ENCODE assay signal across 10 mouse cellular contexts in genomic region chr2:152450241-152450640, GRCm38 (mm10). TPM values are rescaled to one million over a fixed set of nuclear protein-coding genes. Genes with fewer than 3 reads are reported as not detected.
DNase-seq lines count a peak whose midpoint lies in the region; ATAC-seq and TF ChIP-seq lines count a peak whose summit lies in the region.
"Had no signal": no experiment of that assay in that cellular context is flagged by ENCODE, and none has a peak within 500 bp of the region (broad histone marks: within the 10 kb centered on the region; RNA-seq: fewer than 3 reads in every experiment).

No protein-coding gene starts in this region.

- no peaks in the 10 kb centered on the region for H3K36me3 ChIP-seq in heart, embryonic 10.5 days
- H3K36me3 ChIP-seq in C2C12 (ENCODE audit: control insufficient read depth, insufficient read depth) = no peaks in the 10 kb centered on the region
- no peaks in the 10 kb centered on the region for H3K36me3 ChIP-seq in stomach, postnatal 0 days (ENCODE audit: control insufficient read depth, insufficient read depth, low read length)
- H3K36me3 ChIP-seq: liver, embryonic 13.5 days had no signal

- H3K4me1 ChIP-seq in heart, embryonic 10.5 days = peaks cover 21% of the 10 kb centered on the region
- no peaks in the 10 kb centered on the region for H3K4me1 ChIP-seq in stomach, postnatal 0 days (replicated peaks; ENCODE audit: control insufficient read depth, insufficient read depth)

- no peaks in the 10 kb centered on the region for H3K9me3 ChIP-seq in heart, embryonic 10.5 days
- no peaks in the 10 kb centered on the region for H3K9me3 ChIP-seq in stomach, postnatal 0 days (ENCODE audit: control insufficient read depth, low read length)
- H3K9me3 ChIP-seq: liver, embryonic 13.5 days had no signal

- H3K27me3 ChIP-seq in heart, embryonic 10.5 days (ENCODE audit: insufficient read depth, poor library complexity, severe bottlenecking) = 0 out of 2 replicates have a peak, but pooled peaks cover 9% of the 10 kb centered on the region
- peaks cover 6% of the 10 kb centered on the region for H3K27me3 ChIP-seq in C2C12 (ENCODE audit: control insufficient read depth, insufficient read depth, insufficient read length)
- no peaks in the 10 kb centered on the region for H3K27me3 ChIP-seq in stomach, postnatal 0 days (ENCODE audit: control insufficient read depth, insufficient read depth, low read length)

- no peak overlapping the region for H3K4me3 ChIP-seq in heart, embryonic 10.5 days
- no peak overlapping the region for H3K4me3 ChIP-seq in C2C12 (ENCODE audit: insufficient read depth, poor library complexity, severe bottlenecking)
- no peak overlapping the region for H3K4me3 ChIP-seq in stomach, postnatal 0 days (ENCODE audit: low read depth, low read length)
- H3K4me3 ChIP-seq: liver, embryonic 13.5 days had no signal

- no peak overlapping the region for H3K4me2 ChIP-seq in stomach, postnatal 0 days (replicated peaks; ENCODE audit: low read depth)
- H3K4me2 ChIP-seq: liver, embryonic 13.5 days had no signal

- peak; percentile 51 to 74 for DNase-seq in heart, postnatal 14 days
- no peak for DNase-seq in heart, embryonic 10.5 days (ENCODE audit: low spot score)
- DNase-seq in adrenal gland, adult 2 months = peak; percentile 47
- peak; percentile 65 for DNase-seq in embryo, embryonic 11 days
- peak; percentile 73 for DNase-seq in layer of hippocampus, adult 11-12 months (ENCODE audit: low spot score)
- peak; percentile 18 for DNase-seq in lung, postnatal 25 days (ENCODE audit: low spot score)
- DNase-seq in stomach, postnatal 0 days (ENCODE audit: low spot score) = peak; percentile 72
- DNase-seq: liver, embryonic 13.5 days had no signal

- no peak for ATAC-seq in stomach, postnatal 0 days (ENCODE audit: low FRiP score, low TSS enrichment)

- 6% methylated on average over 5 of the region's 5 CpGs for WGBS in heart, embryonic 10.5 days
- WGBS in stomach, postnatal 0 days = 4% methylated on average over 5 of the region's 5 CpGs

- intact Hi-C loops in heart, postnatal 14 days (cut with DNase I) = loop anchor here (5.0 to 10.0 kb wide), 2 partner anchors 92 to 215 kb away; partner anchors contain the start of genes Defb29 and H13

- H3K9ac ChIP-seq in stomach, postnatal 0 days (ENCODE audit: low read length) = no peak overlapping the region
- H3K9ac ChIP-seq: liver, embryonic 13.5 days had no signal

- no peaks in the 10 kb centered on the region for H3K79me3 ChIP-seq in C2C12 (ENCODE audit: low read depth)

- H3K79me2 ChIP-seq in C2C12 (ENCODE audit: control insufficient read depth, insufficient read depth) = no peaks in the 10 kb centered on the region

- no peak overlapping the region for H3K27ac ChIP-seq in heart, embryonic 10.5 days
- H3K27ac ChIP-seq in stomach, postnatal 0 days (replicated peaks) = no peak overlapping the region
- H3K27ac ChIP-seq: liver, embryonic 13.5 days had no signal

- peak; percentile 0 for TF ChIP-seq CTCF in C2C12 (IDR thresholded peaks at IDR 0.05; ENCODE audit: control insufficient read depth, insufficient read depth, insufficient read length)
- TF ChIP-seq CTCF in stomach, postnatal 0 days (IDR thresholded peaks at IDR 0.05; ENCODE audit: low read depth) = peak; percentile 78

- TF ChIP-seq EP300 in stomach, postnatal 0 days (optimal IDR thresholded peaks at IDR 0.05) = no peak

- H3ac ChIP-seq in C2C12 (ENCODE audit: control insufficient read depth, insufficient read length, low read depth) = no peak overlapping the region

TF ChIP-seq in C2C12, 6 proteins besides CTCF, POLR2A, EP300 and RAD21:
- no peak for TF ChIP-seq MYOD1 (IDR thresholded peaks at IDR 0.05; ENCODE audit: control insufficient read depth, insufficient read length, low read depth)
- no peak for TF ChIP-seq MYOG (IDR thresholded peaks at IDR 0.05; ENCODE audit: control insufficient read depth, extremely low read depth, insufficient read length)
- no peak for TF ChIP-seq MAX (IDR thresholded peaks at IDR 0.05)
- TF ChIP-seq FOSL1 (IDR thresholded peaks at IDR 0.05; ENCODE audit: insufficient read depth, low read length, poor library complexity, severe bottlenecking) = no peak
- TF ChIP-seq CEBPB (IDR thresholded peaks at IDR 0.05; ENCODE audit: low read depth) = no peak
- no peak for TF ChIP-seq USF1 (IDR thresholded peaks at IDR 0.05; ENCODE audit: low read depth)

RNA-seq across cellular contexts. Expression of gene Defb23, which starts 14.2 kb away (rescaled TPM):
- total RNA-seq in heart, postnatal 14 days (2021) = not detected
- polyA plus RNA-seq in heart, embryonic 10.5 days (2016; fragmentation: Nextera tagmentation; extraction: Ambion mirVana) = not detected in 2 replicates
- polyA plus RNA-seq in C2C12 (2012; fragmentation: generic; extraction: Trizol) = not detected
- not detected for total RNA-seq in adrenal gland, adult 2 months (2021)
- not detected in 2 replicates for polyA plus RNA-seq in adrenal gland, adult 2 months (2012; rRNA removed)
- not detected in 2 replicates for polyA plus RNA-seq in stomach, postnatal 0 days (2015; fragmentation: Nextera tagmentation; extraction: Ambion mirVana)
- polyA plus RNA-seq: liver, embryonic 13.5 days; stomach, embryonic 14.5 days had no signal

RNA-seq across cellular contexts. Expression of gene Defb20, which starts 26.6 kb away (rescaled TPM):
- total RNA-seq in heart, postnatal 14 days (2021) = not detected
- not detected in 2 replicates for polyA plus RNA-seq in heart, embryonic 10.5 days (2016; fragmentation: Nextera tagmentation; extraction: Ambion mirVana)
- not detected for polyA plus RNA-seq in C2C12 (2012; fragmentation: generic; extraction: Trizol)
- total RNA-seq in adrenal gland, adult 2 months (2021) = not detected
- polyA plus RNA-seq in adrenal gland, adult 2 months (2012; rRNA removed) = not detected in 2 replicates
- not detected in 2 replicates for polyA plus RNA-seq in stomach, postnatal 0 days (2015; fragmentation: Nextera tagmentation; extraction: Ambion mirVana)
- polyA plus RNA-seq: liver, embryonic 13.5 days; stomach, embryonic 14.5 days had no signal

RNA-seq across cellular contexts. Expression of gene 6820408C15Rik, which starts 34.9 kb away (rescaled TPM):
- 1 to 10 TPM; 2.6 to 2.7 TPM for total RNA-seq in heart, postnatal 14 days (2021)
- 1.2 and 1.4 TPM in 2 replicates for polyA plus RNA-seq in heart, embryonic 10.5 days (2016; fragmentation: Nextera tagmentation; extraction: Ambion mirVana)
- polyA plus RNA-seq in C2C12 (2012; fragmentation: generic; extraction: Trizol) = 0.09 TPM
- total RNA-seq in adrenal gland, adult 2 months (2021) = under 1 TPM; 0.32 to 0.35 TPM
- polyA plus RNA-seq in adrenal gland, adult 2 months (2012; rRNA removed) = 0.07 and 0.13 TPM in 2 replicates
- 0.38 TPM in 2 replicates for polyA plus RNA-seq in stomach, postnatal 0 days (2015; fragmentation: Nextera tagmentation; extraction: Ambion mirVana)

RNA-seq across cellular contexts. Expression of gene Zcchc3, which starts 35.4 kb away (rescaled TPM):
- total RNA-seq in heart, postnatal 14 days (2021) = 10 to 100 TPM; 12.0 TPM
- 50.6 and 71.3 TPM in 2 replicates for polyA plus RNA-seq in heart, embryonic 10.5 days (2016; fragmentation: Nextera tagmentation; extraction: Ambion mirVana)
- not detected for polyA plus RNA-seq in C2C12 (2012; fragmentation: generic; extraction: Trizol)
- total RNA-seq in adrenal gland, adult 2 months (2021) = 1 to 10 TPM; 5.4 to 7.8 TPM
- polyA plus RNA-seq in adrenal gland, adult 2 months (2012; rRNA removed) = 3.3 and 3.7 TPM in 2 replicates
- 14.8 and 15.6 TPM in 2 replicates for polyA plus RNA-seq in stomach, postnatal 0 days (2015; fragmentation: Nextera tagmentation; extraction: Ambion mirVana)

RNA-seq across cellular contexts. Expression of gene Defb22, which starts 39.7 kb away (rescaled TPM):
- total RNA-seq in heart, postnatal 14 days (2021) = not detected
- polyA plus RNA-seq in heart, embryonic 10.5 days (2016; fragmentation: Nextera tagmentation; extraction: Ambion mirVana) = not detected in 2 replicates
- polyA plus RNA-seq in C2C12 (2012; fragmentation: generic; extraction: Trizol) = not detected
- total RNA-seq in adrenal gland, adult 2 months (2021) = not detected
- polyA plus RNA-seq in adrenal gland, adult 2 months (2012; rRNA removed) = not detected in 2 replicates
- polyA plus RNA-seq in stomach, postnatal 0 days (2015; fragmentation: Nextera tagmentation; extraction: Ambion mirVana) = not detected in 2 replicates
- polyA plus RNA-seq: liver, embryonic 13.5 days; stomach, embryonic 14.5 days had no signal
